Mouse (Mus musculus) E14TG2a.4 (cell line): Measurements from ENCODE around the gene Dpy19l3.

ENCODE experiments used
- CTCF ChIP-seq: conservative IDR thresholded peaks from 2 replicates; pipeline ENCODE4 v1.5.1; 2014; ENCODE audit warnings: low read length
- NANOG ChIP-seq: IDR thresholded peaks from 2 replicates; pipeline ENCODE4 v1.6.1; 2014; ENCODE audit warnings: borderline replicate concordance, low read length, mixed read lengths
- POU5F1 ChIP-seq: IDR thresholded peaks from 2 replicates; pipeline ENCODE4 v1.6.1; 2014; ENCODE audit warnings: low read length, borderline replicate concordance

DNA sequence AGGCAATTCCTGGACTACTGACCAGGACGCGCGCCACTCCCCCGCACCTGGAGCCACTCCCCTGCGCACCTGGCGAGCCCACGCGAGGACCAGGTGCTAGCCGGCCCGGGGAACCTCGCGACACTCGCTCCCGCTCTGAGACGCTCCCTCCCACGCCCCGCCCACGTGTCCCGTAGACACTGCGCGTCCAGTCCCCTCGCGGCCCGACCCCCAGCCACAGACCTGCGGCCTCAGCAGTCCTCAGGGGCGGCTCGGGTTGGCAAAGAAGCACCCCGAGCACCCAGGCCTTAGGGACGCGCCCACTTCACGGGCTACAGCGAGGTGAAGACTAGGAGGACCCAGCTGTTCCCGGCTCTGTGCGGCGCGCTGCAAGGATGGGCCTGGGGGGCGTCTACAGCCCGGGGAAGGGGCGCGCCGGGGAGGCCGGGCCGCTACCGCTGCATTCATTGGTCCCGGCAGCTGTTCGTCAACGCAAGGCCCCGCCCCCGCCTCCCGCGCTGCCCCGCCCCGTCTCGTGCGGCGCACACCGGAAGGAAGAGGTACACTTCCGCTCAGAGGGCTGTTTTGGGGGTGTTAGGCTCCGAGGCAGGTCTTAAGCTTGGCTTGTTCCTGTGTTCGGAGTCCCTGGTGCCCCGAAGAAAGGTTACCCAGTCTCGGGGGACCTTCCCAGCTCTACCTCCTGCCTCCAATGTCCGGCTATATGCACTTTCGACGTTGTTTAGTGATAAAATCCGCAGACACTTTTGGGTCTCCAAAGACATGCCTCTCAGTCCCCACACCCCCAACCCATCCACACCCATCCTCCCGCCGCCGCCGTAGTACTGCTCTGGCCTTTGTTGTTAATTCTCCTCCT is at the start of gene Dpy19l3:
- TF ChIP-seq CTCF (no peak), POU5F1 (no peak), NANOG (no peak)
